Mouse (Mus musculus): ENCODE results near the gene Ndel1. TPM values are rescaled to one million over a fixed set of nuclear protein-coding genes. Genes with fewer than 3 reads are reported as not detected.
"Not testable (repeated sequence)": the region's sequence is repeated elsewhere in the genome, so short reads cannot be mapped to it uniquely, and the experiment has no call there.

The Ndel1 gene
- total RNA-seq, 2 experiments from 2014 or later: 56.1 to 59.6 TPM

- DNase-seq: peak; percentile 43
- intact Hi-C loops (cut with DNase I): no loop called here
Measured at GRCm38 (mm10) chr11:68853611-68854401, 17.9 kb downstream of the Ndel1 start.

DNA sequence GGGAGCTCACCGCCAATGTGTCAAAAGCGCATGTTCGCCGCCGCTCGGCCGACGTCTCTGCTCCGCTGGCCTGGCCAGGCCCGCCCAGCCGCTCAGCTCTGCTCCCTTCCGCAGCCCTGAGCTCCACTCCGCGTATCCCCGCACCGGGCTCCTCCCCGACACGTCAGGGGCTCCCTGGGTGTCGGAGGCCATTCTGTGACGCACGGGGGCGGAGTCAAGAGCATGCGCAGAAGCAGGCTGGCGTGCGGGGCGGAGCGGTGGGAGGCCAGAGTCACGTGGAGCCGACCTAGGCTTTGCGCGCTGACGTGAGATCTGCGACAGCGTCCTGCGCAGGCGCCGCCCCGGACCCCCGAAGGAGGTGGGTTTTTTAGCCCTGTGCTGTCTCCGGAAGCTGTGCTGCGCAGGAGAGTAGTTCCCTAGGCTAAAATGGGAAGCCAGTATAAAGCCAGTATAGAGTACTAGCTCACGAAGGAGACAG, 18.7 kb downstream of the Ndel1 start:
- DNase-seq: peak; percentile 100
- intact Hi-C loops (cut with DNase I): no loop called here

DNA sequence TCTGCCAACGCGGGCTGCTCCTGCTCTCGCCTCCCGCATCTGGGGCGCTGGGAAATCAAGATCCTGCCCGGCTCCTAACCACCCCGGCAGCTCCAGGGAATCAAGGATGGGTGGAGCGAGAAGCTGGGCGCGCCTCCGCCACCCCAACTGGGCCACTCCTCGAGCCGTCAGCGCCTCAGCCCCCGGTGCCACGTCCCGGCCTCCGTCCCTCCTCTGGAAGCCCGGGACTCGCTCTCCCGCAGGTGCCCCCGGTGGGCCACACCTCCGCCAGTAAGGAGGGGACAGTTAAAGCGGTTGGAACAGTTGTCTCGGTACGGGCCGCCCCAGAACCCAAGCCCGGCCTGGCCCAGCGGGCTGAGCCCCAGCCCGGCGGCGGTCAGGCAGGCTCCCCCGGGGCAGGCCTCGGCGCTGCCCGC, 19.2 kb downstream of the Ndel1 start:
- peak; percentile 79 to 81 for DNase-seq
- intact Hi-C loops (cut with DNase I): no loop called here

DNA sequence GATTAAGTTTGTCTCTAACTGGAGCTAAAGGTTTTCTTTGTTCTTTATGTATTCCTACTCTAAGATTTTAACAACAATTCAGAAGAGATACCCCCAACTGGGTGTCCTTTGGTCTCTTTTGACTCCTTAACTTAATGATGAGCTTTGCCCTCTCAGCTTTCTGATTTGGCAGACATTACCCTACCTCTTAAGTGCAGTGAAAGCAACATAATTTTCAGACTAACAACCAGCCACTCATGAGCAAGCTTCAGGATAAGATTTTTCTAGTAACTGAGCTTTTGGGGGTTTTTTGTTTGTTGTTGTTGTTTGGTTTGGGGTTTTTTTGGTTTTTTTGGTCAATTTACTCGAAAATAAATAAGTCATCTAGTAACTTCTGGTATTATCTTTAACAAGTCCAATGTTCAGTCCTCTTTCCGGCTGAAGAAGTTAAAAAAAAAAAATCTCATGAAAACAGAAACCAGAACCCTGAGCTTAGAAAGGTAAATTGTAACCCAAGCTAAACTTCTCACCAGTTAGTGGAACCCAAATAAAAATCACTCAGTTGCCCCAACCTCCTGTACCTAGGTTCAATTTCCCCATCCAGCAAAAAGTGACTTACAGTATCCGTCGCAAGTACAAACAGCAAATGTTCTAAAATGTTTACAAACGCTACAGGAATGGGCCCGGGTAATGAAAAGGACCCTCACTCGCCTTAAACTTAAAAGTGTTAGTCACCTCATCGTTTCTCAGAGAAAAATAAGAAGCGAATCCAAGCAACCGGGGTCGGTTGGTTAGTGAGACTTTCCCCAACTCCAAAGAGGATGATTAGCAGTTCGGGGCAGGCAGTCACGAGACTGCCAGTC, 19.8 kb downstream of the Ndel1 start:
- intact Hi-C loops (cut with DNase I): loop anchor here (2.0 kb wide), 1 partner anchor 23 kb away; no protein-coding TSS in a partner anchor
- DNase-seq: no peak

GRCm38 (mm10) chr11:68850862-68851261, 20.8 kb downstream of the Ndel1 start:
- intact Hi-C loops (cut with DNase I): loop anchor here (2.0 kb wide), 1 partner anchor 24 kb away; no protein-coding TSS in a partner anchor
- no peak for DNase-seq

DNA sequence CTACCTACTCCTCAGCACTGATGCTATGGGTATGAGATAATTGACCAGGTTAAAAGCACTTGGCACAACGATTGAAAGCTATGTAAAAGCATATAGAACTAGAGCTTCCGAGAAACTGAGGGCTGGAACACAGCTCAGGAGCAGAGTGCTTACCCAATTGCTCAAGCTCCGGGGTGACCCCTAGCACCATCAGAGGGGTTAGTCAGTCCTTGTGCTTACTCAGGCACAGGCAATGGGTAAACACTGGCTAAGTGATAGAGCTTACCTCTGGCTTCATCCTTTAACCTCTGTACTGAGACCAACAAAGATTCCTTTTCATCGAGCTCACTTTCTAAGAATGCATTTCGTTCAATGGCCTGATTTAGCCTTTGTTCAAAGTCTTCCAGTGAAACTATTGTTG, 32.1 kb downstream of the Ndel1 start:
- DNase-seq: no peak
- intact Hi-C loops (cut with DNase I): no loop called here

GRCm38 (mm10) chr11:68835034-68835433, 36.6 kb downstream of the Ndel1 start:
- intact Hi-C loops (cut with DNase I): no loop called here

DNA sequence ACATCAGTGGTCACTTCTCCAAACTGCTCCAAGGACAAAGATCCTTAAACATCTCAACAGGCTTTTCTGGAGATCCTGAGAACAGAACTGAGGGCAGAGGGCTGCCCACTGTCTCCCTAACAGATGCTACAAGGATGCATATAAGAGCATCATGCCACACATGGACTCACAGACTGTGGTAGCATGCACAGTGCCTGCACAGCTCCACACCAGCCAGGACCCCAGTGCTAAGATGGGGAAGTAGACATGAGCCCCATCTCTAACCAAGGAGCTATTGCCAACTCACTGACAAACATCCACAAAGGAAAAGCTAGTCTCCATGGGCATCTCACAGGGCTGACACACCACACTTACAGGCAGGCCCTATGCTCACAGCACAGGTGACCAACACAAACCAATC, 38.1 kb downstream of the Ndel1 start:
- no peak for DNase-seq
- intact Hi-C loops (cut with DNase I): no loop called here

More at GRCm38 (mm10) chr11:68835034-68835433, 36.6 kb downstream of the Ndel1 start:
- no peak for DNase-seq

GRCm38 (mm10) chr11:68832793-68833192, 38.9 kb downstream of the Ndel1 start:
- DNase-seq: no peak
- intact Hi-C loops (cut with DNase I): no loop called here

DNA sequence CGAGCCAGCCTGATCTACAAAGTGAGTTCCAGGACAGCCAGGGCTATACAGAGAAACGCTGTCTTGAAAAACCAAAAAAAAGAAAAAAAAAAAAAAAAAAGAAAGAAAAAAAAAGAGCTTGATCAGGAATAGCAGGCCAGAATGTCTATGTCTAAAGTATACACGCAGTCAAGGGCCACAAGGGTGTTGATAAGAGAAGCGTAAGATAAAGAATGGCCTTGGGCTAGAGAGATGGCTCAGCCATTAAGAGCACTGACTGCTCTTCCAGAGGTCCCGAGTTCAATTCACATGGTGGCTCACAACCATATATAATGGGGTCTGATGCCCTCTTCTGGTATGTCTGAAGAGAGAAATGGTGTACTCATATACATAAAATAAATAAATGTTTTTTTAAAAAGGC, 40.1 kb downstream of the Ndel1 start:
- DNase-seq; intact Hi-C loops (cut with DNase I): not testable (repeated sequence)

- intact Hi-C loops (cut with DNase I): loop anchor here (5.0 kb wide), 1 partner anchor 46 kb away; the partner anchor contains the start of gene Ndel1
- DNase-seq: no peak
Measured at GRCm38 (mm10) chr11:68826735-68827134, 44.9 kb downstream of the Ndel1 start.

DNA sequence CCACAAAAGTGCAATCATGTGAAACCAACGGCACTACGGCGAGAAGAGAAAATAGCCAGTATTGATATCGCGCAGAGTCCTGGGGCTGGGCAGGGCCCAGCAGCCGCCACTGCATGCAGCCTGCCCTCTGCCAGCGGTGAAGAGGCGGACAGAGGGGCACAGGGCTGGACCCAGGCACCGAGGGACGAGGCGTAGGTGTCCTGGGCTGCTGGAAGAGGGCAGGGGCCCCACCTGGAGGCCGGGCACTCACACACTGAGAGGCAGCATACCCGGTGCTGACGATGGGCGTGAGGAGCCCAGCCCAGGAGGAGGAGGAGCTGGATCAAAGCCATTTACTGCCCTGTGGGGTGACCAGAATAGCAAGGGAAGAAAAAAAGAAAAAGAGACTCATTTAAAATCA, 49.3 kb downstream of the Ndel1 start:
- DNase-seq: no peak
- intact Hi-C loops (cut with DNase I): no loop called here

- no peak for DNase-seq
- intact Hi-C loops (cut with DNase I): no loop called here
Measured at GRCm38 (mm10) chr11:68819226-68819805, 52.3 kb downstream of the Ndel1 start.

DNA sequence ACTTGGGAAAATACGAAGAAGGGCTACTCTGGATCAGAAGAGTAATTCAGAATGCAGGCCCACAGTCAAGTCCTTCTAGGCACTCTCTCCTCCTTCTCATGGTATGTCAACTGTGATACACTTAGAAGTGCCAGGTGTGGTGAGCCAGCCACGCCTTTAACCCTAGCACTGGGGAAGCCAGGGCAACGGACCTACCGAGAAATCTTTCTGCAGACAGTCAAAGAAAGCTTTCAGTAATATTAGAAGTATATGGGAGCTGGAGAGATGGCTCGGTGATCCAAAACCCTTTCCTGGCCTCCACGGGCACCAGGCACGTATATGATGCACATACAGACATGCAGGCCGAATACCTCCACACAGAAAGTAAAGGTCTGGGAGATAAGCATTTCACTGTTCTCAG, 53.2 kb downstream of the Ndel1 start:
- DNase-seq: no peak
- intact Hi-C loops (cut with DNase I): no loop called here

GRCm38 (mm10) chr11:68811881-68812577, 59.6 kb downstream of the Ndel1 start:
- intact Hi-C loops (cut with DNase I): no loop called here
- DNase-seq: no peak

DNA sequence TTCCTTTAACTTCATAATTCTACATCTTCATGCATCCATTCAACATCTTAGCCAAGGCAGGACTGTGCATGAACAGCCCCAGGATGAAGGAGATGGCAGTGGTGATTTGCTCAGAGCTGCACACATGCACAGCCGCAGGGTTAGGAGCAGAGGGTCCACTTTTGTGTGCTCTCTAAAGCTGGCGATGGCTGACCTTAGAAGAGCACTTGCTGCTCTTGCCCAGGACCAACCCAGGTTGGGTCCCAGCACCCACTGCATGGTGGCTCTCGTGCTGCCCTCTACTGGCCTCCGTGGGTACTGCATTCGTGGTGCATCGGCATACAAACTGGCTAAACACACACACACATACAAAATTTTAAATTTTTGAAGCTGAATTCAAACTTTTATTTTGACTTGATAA, 63.9 kb downstream of the Ndel1 start:
- peak; percentile 78 to 86 for DNase-seq
- intact Hi-C loops (cut with DNase I): loop anchor here (5.0 kb wide), 2 partner anchors 220 to 240 kb away; partner anchors contain the start of gene Ccdc42

- intact Hi-C loops (cut with DNase I): loop anchor here (5.0 kb wide), 2 partner anchors 218 to 238 kb away; partner anchors contain the start of gene Ccdc42
- no peak for DNase-seq
Measured at GRCm38 (mm10) chr11:68805148-68805547, 66.5 kb downstream of the Ndel1 start.

- no peak for DNase-seq
- intact Hi-C loops (cut with DNase I): no loop called here
Measured at GRCm38 (mm10) chr11:68798258-68798657, 73.4 kb downstream of the Ndel1 start.

GRCm38 (mm10) chr11:68791794-68792193, 79.9 kb downstream of the Ndel1 start:
- intact Hi-C loops (cut with DNase I): no loop called here
- no peak for DNase-seq

- intact Hi-C loops (cut with DNase I): no loop called here
- DNase-seq: no peak
Measured at GRCm38 (mm10) chr11:68790720-68791119, 80.9 kb downstream of the Ndel1 start.
